Mouse (Mus musculus) retina, embryonic 14.5 days (tissue): ENCODE results near the gene Shisa5.

ENCODE experiments used
- DNase-seq: peaks from one replicate; pipeline ENCODE4 v3.0.0-alpha.2; 2015; ENCODE audit warnings: low spot score

Gene Shisa5

DNA sequence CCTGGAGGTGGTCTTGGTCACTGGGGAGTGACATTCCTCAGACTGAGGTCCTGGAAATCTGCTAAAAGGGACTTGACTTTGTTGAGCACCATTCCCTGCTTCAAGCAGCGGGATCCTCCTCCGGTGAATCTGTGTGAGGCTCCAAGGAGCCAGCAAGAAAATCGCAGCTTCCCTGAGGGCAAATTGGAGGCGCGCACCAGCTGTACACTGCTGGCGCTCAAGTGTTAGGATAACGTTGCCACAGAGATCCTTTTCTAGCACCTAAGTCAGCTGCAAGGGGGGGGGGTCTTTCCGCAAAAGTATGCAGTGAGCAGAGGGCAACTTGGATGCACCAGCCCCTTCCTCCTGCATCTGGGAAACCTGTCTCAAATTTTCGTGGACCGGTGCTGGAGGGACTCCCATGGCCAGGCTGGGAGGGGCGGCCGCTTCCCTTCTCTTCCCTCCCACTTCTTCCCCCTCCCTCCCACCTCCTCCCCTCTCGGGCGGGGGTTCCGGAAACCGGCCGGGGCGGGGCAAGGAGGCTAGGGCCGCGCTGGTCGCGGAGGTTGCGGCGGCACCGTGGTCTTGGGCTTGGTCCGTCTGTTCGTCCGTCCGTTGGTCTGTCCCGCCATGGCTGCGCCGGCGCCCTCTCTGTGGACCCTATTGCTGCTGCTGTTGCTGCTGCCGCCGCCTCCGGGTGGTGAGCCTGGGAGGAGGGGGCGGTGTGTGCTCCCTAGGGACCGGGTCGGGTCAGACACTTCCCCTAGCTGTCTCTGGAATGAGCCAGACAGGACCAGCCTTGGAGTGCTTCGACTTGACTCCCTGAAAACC, at the start of gene Shisa5:
TSS of gene Shisa5 (plus strand) at position 480 of the 810 bp plus-strand sequence.
- peak; percentile 61 for DNase-seq

DNA sequence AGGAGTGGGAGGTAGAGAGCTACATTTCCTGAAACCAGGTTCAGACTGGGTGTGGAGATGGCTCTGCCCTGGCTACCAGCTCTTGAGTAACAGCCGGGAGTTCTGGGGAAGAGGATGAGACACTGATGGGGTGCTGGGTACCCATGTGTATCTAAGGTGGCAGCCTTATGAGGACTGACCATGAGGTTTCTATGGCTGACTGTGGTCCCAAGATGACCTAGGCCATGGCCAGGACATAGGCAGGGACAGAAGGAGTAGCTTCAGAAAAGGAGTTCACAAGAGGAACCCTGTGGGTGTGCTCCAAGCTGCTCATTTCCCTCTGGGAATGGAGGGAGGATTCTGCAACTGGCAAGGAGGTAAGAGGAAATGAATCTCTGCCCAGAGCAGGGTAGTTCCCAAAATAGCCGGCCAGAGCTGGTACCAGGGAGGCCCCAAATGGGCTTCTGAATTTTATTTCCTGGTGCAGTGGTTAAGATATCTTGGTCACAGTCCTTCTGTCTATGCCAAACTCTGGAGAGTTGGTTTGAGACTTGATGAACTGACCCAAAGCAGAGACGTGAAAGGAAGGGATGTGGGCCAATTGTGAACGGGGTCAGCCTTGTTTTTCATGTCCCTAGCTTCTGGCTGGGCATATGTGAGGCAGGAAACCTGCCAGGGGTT, 48.4 kb upstream of the Shisa5 start:
- DNase-seq, result no peak

DNA sequence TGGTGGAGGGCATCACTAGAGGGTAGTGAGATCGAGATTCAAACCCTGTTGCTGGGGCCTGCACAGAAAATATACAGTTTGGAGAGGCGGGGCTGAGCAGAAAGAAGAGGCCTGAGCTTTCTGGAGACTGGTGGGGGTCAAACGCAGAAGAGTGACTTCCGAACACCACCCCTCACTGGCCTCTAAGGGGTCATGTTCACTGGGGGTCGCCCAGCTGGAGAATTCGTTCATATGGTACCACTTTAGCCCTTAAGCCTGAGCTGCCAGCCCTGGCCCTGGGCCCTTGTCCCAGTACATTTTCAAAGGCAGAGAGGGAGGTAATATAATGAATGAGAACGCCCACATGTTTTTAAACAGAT, 47.9 kb upstream of the Shisa5 start:
- DNase-seq, result no peak

DNA sequence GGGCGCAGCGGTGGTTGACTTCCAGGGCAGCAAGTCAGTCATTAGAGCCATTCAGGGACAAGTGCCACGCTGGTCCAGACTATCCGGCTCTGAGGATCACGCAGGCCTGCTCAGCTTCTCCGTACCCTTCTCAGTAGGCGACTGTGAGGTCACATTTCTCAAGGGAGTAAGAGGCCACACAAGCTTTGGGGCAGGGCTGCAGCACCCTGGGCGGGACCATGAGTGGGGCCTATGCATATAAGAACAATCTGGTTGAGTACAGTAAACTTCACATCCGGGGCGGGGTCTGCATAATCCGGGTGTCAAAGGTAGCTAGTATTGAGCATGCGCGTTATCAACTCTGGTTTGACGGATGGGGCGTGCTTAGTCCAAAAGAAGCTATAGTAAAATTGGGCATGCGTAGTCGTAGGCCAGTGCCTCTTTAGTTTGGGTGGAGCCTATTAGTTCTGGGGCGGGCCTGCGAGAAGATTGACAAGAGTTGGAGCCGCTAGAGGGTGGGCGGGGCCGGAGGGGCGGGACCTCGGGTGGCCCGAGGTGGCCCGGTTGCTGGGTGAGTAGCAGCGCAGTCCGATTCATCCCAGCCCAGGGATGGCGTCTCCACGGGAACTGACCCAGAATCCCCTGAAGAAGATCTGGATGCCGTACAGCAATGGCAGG, 46.8 kb upstream of the Shisa5 start, which contains the start of gene Pfkfb4:
TSS of gene Pfkfb4 (plus strand) at position 351 of the 657 bp plus-strand sequence.
- DNase-seq, result peak; percentile 100

DNA sequence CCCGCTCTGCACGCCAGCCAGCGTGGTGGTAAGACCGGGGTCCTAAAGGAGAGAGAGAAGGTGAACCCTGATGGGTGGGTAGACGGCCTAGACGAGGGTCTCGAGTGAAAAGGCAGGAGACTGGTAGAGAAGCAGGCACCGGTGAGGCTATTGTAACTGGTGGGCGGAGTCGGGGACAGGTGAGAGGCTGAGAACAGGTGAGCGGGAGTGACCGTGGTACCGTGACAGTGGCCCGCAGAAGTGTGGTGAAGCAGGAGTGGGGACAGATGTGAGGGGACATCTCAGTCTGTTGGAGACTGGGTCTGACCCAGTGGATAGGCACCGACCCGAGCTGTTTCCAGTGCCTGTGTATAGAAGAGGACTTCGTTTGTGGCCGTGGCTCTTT, 46.3 kb upstream of the Shisa5 start:
- no peak for DNase-seq

DNA sequence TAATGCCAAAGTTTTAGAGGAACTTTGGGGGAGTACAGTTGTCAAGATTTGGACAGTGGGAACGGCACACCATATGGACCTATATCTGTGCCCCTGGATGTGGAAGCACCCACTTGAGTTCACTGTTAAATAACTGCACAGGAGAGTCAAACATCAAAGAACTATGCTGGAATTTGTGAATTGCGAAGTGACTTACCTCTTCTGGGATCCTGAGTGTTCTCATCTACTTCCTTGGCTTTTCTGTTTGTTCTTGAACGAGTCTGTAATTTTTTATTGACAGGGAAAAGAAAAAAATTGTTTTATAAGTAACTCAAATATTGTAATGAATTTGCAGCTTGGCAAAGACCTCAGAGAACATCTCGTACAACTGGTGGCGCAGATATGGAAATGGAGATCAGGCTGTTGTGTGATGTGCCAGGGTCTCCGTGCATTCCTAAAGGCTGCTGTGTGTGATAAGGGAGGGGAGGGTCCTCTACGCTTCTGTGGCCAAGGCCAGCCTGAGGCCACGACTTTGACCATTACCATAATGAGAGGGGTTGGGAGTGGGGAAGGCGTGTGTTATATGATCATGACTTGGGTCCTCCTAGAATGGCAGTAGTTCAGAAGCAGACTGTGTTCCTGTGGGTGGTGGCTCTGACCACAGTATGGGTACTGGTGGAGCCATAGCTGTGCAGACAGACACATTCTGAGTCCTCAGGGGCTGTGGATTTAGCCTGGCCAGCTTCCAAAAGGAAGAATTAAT, 45.6 kb upstream of the Shisa5 start:
- DNase-seq, result no peak

DNA sequence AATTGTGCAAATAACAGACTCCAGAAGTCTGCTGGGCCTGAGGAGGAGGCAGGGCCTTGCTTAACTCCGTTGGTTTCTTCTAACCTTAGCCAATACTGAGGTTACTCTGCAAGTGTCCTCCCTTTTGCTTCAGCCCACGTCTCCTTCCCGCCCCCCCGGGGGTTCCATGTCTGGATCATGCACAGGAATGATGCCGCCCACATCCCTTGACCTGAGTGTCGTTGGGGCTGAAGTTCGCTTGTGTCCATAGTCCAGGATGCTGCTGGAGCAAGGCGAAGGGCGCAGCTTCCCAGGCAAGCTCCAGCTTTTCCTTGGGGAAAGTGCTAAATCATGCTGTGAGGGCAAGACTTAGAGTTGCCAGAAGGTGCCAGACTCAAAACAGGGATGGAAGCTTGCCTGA, 42.0 kb upstream of the Shisa5 start:
- no peak for DNase-seq

DNA sequence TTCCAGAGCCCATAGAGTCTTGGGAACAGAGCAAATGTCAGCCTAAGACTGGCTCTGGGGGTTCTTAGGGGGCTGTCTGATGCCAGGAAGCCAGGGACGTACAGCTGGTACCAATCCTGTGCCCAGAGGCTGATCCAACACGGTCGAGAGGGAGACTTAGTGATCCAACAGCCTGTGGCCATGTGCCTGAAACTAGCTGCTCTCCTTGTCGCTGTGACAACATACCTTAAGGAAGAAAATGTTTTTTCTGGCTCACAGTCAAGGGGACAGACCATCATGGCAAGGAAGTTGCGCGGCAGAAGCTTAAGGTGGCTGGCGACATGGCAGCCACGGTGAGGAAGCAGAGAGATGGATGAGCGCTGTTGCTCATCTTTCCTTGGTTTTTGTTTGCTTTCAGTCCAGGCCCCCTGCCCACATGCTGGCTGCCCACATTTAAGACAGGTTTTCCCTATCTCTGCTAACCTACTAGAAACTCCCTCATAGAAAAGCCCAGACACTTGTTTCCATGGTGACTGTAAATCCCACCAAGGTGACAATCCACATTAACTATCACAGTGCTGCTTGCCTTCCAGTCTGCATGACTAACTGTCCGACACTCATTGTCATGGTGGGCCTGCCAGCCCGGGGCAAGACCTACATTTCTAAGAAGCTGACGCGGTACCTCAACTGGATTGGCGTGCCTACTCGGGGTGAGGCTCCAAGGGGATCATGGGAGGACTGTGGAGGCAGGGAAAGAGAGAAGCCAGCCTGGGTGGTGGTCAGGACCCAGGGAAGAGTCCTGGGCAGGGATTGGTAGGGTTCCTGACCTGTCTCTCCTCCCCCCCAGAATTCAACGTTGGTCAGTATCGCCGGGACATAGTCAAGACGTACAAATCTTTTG, 39.8 kb upstream of the Shisa5 start:
- no peak for DNase-seq

DNA sequence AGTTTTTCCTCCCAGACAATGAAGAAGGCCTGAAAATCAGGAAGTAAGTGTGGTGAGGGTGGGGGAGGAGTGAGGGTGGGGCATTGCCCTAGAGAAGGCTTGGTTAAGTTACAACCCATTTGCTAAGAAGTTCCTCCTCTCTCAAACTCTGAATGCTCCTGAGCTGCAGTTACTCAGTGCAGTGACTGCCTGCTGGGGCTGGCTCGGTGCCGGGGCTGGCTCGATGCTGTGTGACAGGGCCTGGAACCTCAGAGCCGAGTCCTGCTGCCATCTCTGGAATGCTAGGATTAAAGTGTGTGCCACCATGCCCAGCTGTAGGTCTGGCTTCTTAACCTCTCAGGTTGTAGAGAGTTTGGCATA, 39.2 kb upstream of the Shisa5 start:
- DNase-seq, result no peak

DNA sequence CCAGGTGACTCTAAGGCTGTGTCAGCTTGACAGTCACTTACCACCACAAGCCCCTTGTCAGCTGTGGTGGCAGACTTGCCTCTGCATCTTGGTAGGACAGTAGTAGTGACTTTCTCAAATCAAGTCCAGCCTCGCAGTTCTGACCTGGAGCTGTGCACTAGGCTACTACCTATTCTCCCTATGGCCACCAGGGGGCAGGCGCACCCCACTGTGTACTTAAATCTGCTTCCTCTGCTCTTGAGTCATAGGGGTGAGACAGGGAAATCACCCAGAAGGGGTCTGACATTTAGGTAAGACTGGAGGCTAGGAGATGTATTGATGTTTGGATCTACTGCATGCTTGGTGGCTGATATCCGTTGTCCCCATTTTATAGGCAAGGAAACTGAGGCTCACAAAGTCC, 37.6 kb upstream of the Shisa5 start:
- peak; percentile 88 for DNase-seq

DNA sequence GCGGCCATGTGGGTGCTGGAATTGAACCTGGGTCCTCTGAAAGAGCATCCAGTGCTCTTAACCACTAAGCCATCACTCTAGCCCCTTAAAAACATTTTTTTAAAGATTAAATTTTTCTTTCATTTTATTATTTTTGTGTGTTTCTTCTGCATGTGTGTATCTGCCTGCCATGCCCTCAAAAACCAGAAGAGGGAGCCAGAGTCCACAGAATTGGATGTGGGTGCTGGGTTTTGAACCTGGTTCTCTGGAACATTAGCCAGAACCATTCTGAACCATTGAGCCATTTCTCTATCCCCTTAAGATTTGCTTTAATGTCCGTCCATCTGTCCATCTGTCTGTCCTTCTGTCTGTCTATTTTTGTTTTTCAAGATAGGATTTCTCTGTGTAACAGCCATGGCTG, 35.2 kb upstream of the Shisa5 start:
- DNase-seq, result peak; percentile 70

DNA sequence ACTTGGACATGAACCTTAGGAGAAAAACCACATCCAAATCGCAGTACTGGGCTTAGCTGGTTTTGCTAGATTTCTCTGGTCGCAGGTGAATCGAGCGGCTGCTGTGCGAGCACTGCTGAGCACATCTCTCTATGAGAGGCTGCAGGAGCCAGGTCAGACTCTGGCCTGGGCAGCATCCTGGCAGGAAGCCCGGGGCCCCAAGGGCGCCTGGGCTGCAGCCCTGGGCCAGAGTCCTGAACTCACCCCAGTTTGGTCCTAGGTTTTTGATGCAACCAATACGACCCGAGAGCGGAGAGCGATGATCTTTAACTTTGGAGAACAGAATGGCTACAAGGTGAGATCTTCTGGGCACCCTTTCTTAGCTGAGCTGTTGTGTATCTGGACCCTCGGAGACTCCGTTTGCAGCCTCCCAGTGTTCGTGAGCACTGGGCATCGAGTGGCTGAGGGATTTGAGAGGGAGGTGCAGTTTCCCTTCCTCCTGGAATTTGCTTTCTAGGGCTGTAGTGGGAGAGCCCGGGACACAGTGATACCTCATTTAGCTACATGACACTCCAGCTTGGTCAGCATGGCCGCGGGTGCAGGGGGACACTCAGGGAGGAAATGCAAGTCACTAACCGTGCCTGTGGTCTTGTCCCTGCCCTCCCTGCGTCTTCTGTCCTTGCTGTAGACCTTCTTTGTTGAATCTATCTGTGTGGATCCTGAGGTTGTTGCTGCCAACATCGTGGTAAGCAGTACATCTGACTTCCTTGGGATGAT, 31.2 kb upstream of the Shisa5 start:
- DNase-seq, result no peak

DNA sequence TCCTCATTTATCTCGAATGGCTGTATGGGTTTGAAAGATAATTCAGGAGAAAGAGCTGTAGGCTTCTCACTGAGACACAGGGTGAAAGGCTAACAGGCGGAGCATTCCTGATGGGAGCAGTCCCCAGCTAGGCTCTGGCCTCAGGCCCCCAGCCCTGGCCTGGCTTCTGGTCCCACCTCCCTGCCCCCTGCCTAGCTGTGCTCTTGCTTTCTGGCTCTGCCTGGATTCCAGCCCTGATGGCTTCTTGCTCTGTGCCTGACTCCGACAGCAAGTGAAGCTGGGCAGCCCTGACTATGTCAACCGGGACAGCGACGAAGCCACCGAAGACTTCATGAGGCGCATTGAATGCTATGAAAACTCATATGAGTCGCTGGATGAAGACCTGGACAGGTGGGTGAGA, 30.3 kb upstream of the Shisa5 start:
- no peak for DNase-seq

DNA sequence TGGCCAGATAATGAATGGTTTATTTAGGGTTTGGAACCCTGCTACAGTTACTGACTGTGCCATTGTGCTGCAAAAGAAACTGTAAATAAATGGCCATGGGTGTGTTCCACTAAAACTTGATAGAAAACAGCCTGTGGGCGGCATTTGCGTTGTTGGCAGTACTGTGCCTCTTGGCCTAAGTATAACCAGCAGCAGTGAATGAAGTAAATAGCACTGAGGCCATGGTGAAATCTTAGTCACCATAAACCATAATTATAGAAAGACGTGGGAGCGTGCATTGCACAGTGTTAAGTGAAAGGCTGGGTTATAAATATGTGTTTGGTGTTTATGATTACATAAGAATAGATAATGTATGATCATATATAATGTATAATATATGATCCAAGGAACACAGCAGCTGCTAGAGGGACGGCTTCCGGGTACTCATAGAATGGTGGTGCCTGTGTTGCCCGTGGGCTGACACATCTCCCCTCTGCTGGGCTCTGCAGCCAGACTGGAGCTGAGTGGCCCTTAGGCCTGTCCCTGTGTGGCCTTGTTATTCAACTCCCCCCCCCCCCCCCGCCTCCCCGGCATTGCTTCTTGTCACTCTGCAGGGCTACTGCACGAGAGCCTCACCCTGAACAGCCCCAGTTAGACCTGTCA, 29.2 kb upstream of the Shisa5 start:
- DNase-seq, result no peak

DNA sequence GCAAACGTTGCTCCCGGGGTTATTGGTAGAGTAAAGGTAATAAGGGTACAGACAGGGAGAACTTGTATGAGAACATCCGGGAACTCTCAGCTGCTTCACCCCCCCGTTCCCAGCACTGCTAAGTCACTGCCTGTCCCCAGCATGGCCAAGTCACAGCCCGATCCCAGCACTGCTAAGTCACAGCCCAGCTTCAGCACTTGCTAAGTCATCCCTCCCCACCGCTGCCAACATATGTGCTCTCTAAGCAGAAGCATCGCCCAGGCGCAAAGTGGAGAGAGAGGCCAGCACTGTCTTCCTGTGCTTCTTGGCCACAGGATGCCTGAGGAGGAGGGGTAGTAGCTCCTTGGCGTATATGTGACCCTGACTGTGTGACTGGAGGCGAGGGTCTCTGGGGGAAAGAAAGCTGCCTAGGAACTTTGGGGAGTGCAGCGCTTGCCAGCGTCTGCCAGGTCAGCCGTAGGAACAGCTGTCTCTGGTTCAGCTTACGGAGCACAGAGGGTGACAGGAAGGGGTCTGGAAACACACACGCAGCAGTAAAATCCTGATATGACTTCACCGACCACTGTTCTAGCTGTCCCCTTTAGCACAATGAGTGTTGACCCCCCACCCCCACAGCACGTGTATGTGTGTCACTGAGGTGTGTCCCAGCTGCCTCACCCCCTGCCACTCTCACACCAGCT, 28.6 kb upstream of the Shisa5 start:
- DNase-seq, result peak; percentile 18

DNA sequence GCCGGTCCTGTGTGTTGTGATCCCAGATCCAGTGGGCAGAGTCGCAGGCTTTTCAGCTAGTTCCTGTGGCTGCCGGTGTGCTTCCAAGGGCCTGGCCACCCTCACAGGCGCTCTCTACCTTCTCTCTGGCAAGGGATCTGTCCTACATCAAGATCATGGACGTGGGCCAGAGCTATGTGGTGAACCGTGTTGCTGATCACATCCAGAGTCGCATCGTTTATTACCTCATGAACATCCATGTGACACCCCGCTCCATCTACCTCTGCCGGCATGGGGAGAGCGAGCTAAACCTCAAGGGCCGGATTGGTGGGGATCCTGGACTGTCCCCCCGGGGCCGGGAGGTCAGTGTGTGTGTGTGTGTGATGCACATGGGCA, 28.1 kb upstream of the Shisa5 start:
- no peak for DNase-seq

DNA sequence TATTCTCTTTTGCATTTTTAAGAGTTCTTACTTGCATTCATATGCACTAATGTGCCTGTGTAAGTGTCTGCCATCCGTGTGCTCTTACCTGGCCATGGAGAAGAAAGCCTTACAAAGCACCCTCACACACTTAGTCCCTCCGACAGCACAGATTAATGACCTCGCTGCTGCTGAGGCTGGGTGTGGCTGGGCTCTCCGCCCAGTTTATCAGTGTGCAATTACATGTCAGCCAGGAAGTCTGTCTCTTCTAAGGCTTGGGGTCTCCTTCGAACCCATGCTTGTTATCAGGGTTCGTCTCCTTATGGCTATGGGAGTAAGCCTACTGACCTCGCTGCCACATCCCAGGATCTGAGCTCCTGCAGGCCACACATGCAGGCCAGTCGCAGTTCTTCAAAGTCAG, 23.0 kb upstream of the Shisa5 start:
- no peak for DNase-seq

DNA sequence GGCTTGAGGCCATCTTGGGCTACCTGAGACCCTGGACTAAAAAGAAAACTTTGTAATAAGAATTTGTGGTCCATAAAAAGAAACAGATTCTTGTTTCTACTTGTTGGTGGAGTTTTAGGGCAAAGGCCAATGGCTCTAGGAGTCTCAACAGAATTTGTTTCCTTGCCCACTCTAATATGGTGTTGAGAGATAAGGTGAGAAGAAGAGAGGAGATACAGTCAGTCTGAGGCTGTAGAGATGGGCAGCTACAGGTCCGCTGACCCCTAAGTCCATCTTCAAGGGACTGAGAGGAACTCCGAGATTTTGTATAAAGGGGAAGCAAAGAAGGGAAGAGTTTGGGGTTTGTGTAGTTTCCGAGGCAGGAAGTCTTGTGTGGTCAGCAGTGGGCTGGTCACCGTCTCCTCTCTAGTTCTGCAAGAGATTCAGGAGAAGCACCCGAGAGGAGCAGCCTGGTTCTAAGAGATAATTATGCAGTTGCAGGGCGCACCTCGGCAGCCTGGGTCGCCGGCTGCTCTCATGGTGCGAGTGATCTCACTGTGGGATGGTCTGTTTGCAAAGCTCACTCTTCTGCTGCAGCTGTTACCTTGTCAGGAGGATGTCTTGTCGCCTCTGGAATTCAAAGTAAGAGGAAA, 21.3 kb upstream of the Shisa5 start:
- DNase-seq, result no peak

DNA sequence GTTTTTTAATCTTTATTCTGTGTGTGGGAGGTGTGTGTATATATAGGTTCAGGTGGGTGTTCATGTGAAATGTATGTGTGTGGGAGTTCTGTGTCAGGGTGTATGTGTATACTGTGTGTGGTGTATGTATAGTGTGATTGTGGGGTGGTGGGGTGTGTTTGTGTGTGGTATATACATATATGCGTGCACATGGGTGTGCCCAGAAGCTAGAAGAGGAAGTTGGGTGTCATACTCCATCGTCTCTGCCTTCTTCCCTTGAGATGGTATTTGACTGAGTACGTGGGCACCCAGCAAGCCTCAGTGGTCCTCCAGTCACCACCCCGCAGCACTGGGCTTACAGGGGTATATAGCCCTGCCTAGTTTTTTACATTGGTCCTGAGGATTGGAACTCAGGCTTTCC, 16.9 kb upstream of the Shisa5 start:
- no peak for DNase-seq
